Mouse (Mus musculus): ENCODE data around the gene Gpr65. TPM values are rescaled to one million over a fixed set of nuclear protein-coding genes. Genes with fewer than 3 reads are reported as not detected.
"Not testable (repeated sequence)": the region's sequence is repeated elsewhere in the genome, so short reads cannot be mapped to it uniquely, and the experiment has no call there.

The Gpr65 gene
- total RNA-seq (2018; cell fraction: chromatin; rRNA removed), result 100 to 1,000 TPM in 12 of 26 experiments, 10 to 100 TPM in 11, 1 to 10 TPM in 3; 4.4 to 225 (median 96.2) TPM
- 100 to 1,000 TPM in 25 of 26 experiments, 10 to 100 TPM in 1; 98.6 to 277 (median 172) TPM for total RNA-seq (2018; cell fraction: cytosol; rRNA removed)
- 100 to 1,000 TPM in 23 of 26 experiments, 10 to 100 TPM in 3; 18.3 to 575 (median 202) TPM for total RNA-seq (2018; cell fraction: nucleus; rRNA removed)
- polyA plus RNA-seq (2018), result 99.7 to 173 TPM (median 110 TPM) in 3 replicates

DNA sequence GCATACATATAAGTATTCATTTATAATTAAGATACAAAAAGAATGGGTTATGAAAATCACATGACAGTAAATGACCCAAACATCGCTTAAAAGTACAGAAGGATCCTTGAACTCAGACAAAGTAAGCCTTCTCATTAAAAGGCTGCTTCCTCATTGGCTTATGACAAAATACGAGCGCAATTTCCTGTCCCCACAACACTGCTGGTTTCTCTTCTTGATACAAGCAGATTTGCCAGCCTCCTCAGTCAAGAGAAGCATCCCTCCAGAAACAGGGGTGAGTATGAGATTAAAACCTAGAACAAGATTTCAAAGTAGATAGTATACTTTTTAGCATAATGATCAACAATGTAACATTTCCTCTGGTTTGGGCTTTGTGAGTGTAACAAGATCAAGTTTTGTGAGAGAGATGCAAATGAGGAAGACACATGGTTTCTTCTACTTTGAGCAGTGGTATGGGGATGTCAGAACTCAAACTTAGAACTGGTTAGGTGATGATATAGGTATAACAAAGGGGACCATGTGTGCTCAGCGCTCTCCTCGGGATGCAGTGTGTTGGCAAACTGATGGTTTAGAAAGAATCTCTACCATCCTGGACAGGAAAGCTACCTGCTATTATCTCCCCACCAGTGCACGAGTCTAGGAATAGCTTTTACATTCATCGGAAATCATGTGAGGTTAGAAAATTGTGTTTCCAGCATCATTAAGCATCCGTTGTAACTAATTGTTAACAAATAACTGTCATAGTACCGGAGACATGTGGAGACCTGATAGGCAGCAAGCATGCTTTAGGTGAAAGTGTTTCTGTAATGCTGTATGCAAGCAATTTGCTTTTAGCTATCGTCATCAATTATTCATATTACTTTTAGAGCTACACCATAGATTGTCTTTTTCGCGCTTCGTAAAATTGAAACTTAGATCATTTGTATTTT lies at the start of gene Gpr65:
TSS of gene Gpr65 (plus strand) at position 195 of the 929 bp plus-strand sequence.
- 21% methylated on average over 13 of the region's 13 CpGs for WGBS (ENCODE audit: missing documents)
- H3K4me3 ChIP-seq (ENCODE audit: inconsistent target), result peak within 1 kb of the TSS; percentile 53
- peak within 1 kb of the TSS; percentile 70 for H3K27ac ChIP-seq
- H3K36me3 ChIP-seq (ENCODE audit: inconsistent target), result no peaks in the 10 kb centered on the region
- H3K79me2 ChIP-seq (ENCODE audit: inconsistent target), result peaks cover 52% of the 10 kb centered on the region

DNA sequence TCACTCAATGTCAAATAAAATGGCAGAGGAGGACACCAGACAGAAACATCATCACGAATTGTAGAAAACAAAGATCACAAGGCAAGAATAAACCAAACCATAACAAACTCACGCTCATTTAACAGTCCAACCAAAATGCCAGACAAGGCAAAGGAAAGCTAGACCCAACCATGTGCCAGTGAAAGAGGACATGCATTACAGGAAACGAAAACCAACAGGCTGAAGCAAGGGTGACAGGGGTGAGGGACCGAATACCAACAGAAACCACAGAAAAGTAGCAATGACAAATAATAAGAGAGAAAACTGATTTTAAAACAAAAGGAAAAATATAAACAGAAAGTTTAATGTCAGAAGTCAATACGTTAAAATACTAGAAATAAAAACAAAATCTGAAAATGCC lies 45.1 kb upstream of the Gpr65 start:
- H3K4me3 ChIP-seq (ENCODE audit: inconsistent target), result no peak overlapping the region
- no peak overlapping the region for H3K27ac ChIP-seq
- no peaks in the 10 kb centered on the region for H3K79me2 ChIP-seq (ENCODE audit: inconsistent target)
- 40% methylated on average over 4 of the region's 5 CpGs for WGBS (ENCODE audit: missing documents)
- H3K36me3 ChIP-seq (ENCODE audit: inconsistent target), result peaks cover 34% of the 10 kb centered on the region

GRCm38 (mm10) chr12:98227037-98227436 lies 41.4 kb upstream of the Gpr65 start:
- no peak overlapping the region for H3K27ac ChIP-seq
- no peaks in the 10 kb centered on the region for H3K79me2 ChIP-seq (ENCODE audit: inconsistent target)
- WGBS (ENCODE audit: missing documents), result 40% methylated on average over 2 of the region's 2 CpGs
- peaks cover 41% of the 10 kb centered on the region for H3K36me3 ChIP-seq (ENCODE audit: inconsistent target)
- no peak overlapping the region for H3K4me3 ChIP-seq (ENCODE audit: inconsistent target)

DNA sequence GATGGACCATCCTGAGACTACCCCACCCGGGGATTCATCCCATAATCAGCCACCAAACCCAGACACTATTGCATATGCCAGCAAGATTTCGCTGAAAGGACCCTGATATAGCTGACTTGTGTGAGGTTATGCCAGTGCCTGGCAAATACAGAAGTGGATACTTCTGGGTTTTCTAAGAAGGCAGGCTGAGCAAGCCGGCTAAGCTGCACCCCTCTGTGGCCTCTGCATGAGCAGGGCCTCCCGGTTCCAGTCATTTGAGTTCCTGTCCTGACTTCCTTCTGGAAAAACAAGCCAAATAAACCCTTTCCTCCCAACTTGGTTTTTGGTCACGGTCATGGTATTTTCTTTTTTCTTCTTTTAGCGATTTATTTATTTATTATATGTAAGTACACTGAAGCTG lies 30.0 kb upstream of the Gpr65 start:
- H3K27ac ChIP-seq, result peak overlapping the region; percentile 28
- peaks cover 46% of the 10 kb centered on the region for H3K36me3 ChIP-seq (ENCODE audit: inconsistent target)
- 38% methylated on average over 6 of the region's 6 CpGs for WGBS (ENCODE audit: missing documents)
- not testable (repeated sequence) for H3K4me3 ChIP-seq (ENCODE audit: inconsistent target)
- H3K79me2 ChIP-seq (ENCODE audit: inconsistent target), result peaks cover 64% of the 10 kb centered on the region; the same call in 1 of the 2 replicates

DNA sequence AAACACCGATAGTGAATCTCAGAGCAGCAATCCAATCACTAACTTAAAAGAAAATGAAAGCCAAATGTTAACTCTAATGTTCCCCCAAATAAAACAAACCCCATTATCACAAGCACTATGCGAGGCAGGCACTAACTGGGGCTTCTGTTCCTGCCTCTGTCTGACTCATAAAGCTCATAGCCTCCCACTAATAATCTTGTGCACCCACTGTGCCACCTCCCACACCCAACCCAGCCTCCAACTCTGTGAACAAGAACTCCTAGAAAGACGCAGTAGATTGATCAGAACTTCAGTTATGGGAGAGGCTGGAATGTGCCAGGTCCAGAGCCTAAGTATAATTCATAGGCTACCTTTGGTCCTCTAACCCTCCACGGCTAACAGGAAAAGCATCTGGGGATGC lies 24.3 kb upstream of the Gpr65 start:
- peaks cover 47% of the 10 kb centered on the region for H3K36me3 ChIP-seq (ENCODE audit: inconsistent target)
- H3K27ac ChIP-seq, result no peak overlapping the region
- peaks cover 68% of the 10 kb centered on the region; the same call in 1 of the 2 replicates for H3K79me2 ChIP-seq (ENCODE audit: inconsistent target)
- 86% methylated on average over 4 of the region's 4 CpGs for WGBS (ENCODE audit: missing documents)
- no peak overlapping the region for H3K4me3 ChIP-seq (ENCODE audit: inconsistent target)

DNA sequence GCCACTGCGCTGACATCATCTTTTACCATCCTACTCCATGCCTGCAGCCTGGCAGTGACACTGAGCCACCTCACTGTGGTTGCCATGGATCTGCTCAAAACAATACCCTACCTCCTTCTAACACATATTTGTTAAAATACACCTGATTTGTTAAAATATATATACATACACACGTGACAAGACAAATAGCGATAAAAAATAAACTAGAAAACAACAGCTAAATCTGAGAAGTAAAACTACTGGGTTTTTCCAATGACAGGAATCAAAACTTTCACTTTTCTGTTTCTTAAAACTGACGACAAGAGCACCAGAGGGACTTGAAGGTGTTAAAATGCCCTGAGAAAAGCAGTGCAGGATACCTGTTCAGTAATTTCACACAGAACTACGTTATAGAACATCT lies 23.6 kb upstream of the Gpr65 start:
- H3K4me3 ChIP-seq (ENCODE audit: inconsistent target), result no peak overlapping the region
- WGBS (ENCODE audit: missing documents), result 96% methylated on average over 5 of the region's 5 CpGs
- peaks cover 47% of the 10 kb centered on the region for H3K36me3 ChIP-seq (ENCODE audit: inconsistent target)
- no peak overlapping the region for H3K27ac ChIP-seq
- peaks cover 65% of the 10 kb centered on the region; the same call in 1 of the 2 replicates for H3K79me2 ChIP-seq (ENCODE audit: inconsistent target)

DNA sequence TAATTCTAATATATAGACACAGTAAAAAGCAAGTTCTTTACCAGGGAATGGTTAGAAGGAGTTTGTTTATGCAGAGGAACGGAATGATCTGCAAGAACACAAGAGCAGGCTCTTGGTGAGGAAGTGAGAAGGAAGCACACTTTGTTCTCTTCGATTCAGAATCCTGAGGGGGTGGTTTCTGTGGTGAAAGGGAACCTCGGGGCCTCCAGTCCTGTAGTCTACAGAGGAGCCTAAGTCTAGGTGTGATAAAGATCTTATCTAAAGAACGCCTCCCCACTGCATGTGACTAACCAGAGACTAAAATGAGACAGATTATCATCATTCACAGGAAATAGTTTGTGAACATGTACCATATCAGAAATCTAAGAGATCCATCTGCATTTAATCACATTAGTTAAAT lies 21.6 kb upstream of the Gpr65 start:
- H3K4me3 ChIP-seq (ENCODE audit: inconsistent target), result no peak overlapping the region
- H3K27ac ChIP-seq, result no peak overlapping the region
- H3K79me2 ChIP-seq (ENCODE audit: inconsistent target), result peaks cover 52% of the 10 kb centered on the region; the same call in 1 of the 2 replicates
- H3K36me3 ChIP-seq (ENCODE audit: inconsistent target), result peaks cover 41% of the 10 kb centered on the region
- whole genome bisulfite sequencing (ENCODE audit: missing documents), result 11% methylated on average over 4 of the region's 4 CpGs

DNA sequence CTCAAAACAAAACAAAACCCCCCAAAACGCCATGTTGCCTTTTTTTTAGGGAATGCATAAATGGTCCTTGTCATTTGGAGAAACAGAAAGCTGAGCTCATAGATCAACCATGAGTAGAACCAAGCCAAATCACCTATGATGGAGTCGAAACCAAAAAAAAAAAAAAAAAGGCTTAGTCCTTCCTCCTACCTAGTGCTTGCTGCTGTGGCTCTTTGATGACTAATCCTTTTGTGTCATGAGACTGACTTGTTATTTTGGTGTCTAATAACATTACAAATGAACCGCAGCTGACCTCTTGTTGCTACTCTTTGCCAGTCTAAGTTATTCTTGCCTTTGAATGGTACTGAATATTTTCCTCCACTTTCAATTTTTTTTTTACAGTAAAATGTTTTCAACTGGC lies 18.8 kb upstream of the Gpr65 start:
- peak overlapping the region; percentile 66 for H3K27ac ChIP-seq
- peaks cover 53% of the 10 kb centered on the region; the same call in 1 of the 2 replicates for H3K79me2 ChIP-seq (ENCODE audit: inconsistent target)
- peaks cover 32% of the 10 kb centered on the region for H3K36me3 ChIP-seq (ENCODE audit: inconsistent target)
- H3K4me3 ChIP-seq (ENCODE audit: inconsistent target), result no peak overlapping the region
- WGBS (ENCODE audit: missing documents), result 53% methylated on average over 2 of the region's 3 CpGs

DNA sequence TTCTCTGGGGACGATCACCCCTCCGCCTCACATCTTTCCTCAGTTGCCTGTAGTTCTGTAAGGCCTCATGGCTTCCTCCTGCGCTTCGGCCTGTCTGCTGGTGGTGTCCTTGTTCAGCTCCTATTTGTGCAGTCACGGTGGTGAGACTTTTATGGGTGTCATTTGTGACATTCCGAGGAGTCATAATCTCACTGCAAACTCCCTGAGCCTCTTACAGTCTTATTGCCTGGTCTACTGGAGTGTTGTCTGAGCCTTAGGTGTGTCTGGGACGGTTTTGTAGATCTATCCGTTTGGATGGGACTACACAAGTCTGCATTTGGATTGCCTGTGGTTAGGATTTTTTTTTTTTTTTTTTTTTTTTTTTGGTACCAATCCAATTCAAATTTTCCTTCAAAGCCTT lies 18.1 kb upstream of the Gpr65 start:
- WGBS (ENCODE audit: missing documents), result 98% methylated on average over 8 of the region's 8 CpGs
- H3K27ac ChIP-seq, result peak overlapping the region; percentile 66

DNA sequence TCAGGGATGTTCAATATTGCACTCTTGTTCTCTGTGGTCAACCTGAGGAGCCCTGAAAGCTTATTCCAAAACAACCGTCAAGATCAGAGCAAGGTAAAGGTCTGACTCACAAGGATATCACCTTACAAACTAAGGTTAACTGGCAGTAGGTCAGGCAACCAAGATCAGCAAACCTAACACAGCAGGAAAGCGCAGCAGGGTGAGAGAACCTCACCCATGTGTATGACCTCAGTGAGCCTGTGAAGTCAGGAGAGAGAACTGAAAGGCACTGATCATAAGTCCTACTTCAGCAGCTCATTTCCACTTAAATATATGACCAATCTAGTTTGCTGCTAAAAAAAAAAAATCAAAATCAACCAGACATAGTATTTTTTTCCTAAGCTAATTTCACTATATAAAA lies 16.0 kb upstream of the Gpr65 start:
- H3K27ac ChIP-seq, result no peak overlapping the region
- 100% methylated on average over 2 of the region's 2 CpGs for WGBS (ENCODE audit: missing documents)

More for the DNA sequence above, 18.1 kb upstream of the Gpr65 start:
- Histone ChIP-seq H3K36me3 (ENCODE audit: inconsistent target) (peaks cover 26% of the 10 kb centered on the region), H3K79me2 (ENCODE audit: inconsistent target) (peaks cover 53% of the 10 kb centered on the region; the same call in 1 of the 2 replicates), H3K4me3 (ENCODE audit: inconsistent target) (no peak overlapping the region)

DNA sequence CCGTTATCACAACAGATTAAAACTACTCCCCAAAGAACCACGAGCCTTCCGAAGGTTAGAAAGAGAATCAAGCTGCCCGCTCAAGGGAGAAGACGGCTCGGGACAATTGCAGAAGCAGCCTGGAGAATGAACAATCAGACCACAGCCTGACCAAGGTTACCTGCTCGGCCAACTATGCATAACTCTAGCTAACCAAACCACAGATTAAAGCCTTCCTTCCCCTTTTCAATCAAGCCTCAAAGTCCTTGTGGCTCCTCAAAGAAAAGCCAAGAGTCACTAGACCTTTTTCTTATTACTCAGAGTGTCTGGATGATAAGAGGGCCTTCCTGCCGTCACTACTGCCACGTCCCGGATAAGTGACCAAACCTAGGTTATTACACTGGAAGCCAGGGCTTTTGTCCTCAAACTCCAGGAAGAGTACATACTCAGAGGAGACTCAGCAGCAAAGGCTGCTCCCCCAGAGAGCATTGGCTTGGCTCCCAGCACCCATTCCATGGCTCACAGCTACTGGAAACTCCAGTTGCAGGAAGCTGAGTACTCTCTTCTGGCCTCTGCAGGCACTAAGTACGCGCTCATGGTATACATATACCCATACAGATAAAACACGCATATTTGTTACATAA lies 13.0 kb upstream of the Gpr65 start:
- Histone ChIP-seq H3K4me3 (ENCODE audit: inconsistent target) (no peak overlapping the region), H3K79me2 (ENCODE audit: inconsistent target) (peaks cover 75% of the 10 kb centered on the region), H3K27ac (no peak overlapping the region), H3K36me3 (ENCODE audit: inconsistent target) (peaks cover 23% of the 10 kb centered on the region; the same call in 1 of the 2 replicates)
- WGBS (ENCODE audit: missing documents), result 31% methylated on average over 13 of the region's 13 CpGs

More for the DNA sequence above, 16.0 kb upstream of the Gpr65 start:
- Histone ChIP-seq H3K4me3 (ENCODE audit: inconsistent target) (no peak overlapping the region), H3K79me2 (ENCODE audit: inconsistent target) (peaks cover 62% of the 10 kb centered on the region; the same call in 1 of the 2 replicates), H3K36me3 (ENCODE audit: inconsistent target) (peaks cover 23% of the 10 kb centered on the region; the same call in 1 of the 2 replicates)

DNA sequence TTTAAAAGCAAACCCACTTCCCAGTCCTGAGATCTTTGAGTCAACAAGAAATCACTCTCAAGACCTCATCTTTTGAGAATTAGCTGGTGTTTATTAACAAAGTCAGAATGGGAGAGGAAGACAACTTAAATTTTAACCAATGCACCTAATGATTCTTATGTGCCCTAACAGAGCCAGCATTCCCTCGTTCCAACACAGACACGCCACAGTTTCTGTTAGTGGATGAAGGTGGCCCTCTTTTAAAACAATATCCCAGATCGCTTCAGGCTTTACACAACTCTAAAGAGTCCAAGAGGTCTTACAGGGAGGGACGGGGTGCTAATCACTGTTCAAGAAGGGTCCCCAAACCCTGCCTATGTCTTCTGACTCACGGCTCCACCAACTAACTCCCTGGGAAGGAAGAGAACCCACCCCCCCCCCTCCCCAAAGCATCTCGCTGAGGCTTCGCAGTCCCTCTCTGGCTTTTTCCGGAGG lies 10.0 kb upstream of the Gpr65 start:
- peaks cover 13% of the 10 kb centered on the region; the same call in 1 of the 2 replicates for H3K36me3 ChIP-seq (ENCODE audit: inconsistent target)
- H3K4me3 ChIP-seq (ENCODE audit: inconsistent target), result peak overlapping the region; percentile 69
- peak overlapping the region; percentile 71 for H3K27ac ChIP-seq
- WGBS (ENCODE audit: missing documents), result 6% methylated on average over 5 of the region's 8 CpGs
- H3K79me2 ChIP-seq (ENCODE audit: inconsistent target), result peaks cover 53% of the 10 kb centered on the region

GRCm38 (mm10) chr12:98258845-98259517 lies 9.5 kb upstream of the Gpr65 start, which contains the start of gene Galc:
Galc (minus strand) TSS chr12:98259459.
- under 1% methylated on average over 55 of the region's 76 CpGs for WGBS (ENCODE audit: missing documents)
- Histone ChIP-seq H3K4me3 (ENCODE audit: inconsistent target) (peak within 1 kb of the TSS; percentile 69), H3K79me2 (ENCODE audit: inconsistent target) (peaks cover 47% of the 10 kb centered on the region), H3K27ac (peak within 1 kb of the TSS; percentile 71), H3K36me3 (ENCODE audit: inconsistent target) (peaks cover 7% of the 10 kb centered on the region; the same call in 1 of the 2 replicates)

DNA sequence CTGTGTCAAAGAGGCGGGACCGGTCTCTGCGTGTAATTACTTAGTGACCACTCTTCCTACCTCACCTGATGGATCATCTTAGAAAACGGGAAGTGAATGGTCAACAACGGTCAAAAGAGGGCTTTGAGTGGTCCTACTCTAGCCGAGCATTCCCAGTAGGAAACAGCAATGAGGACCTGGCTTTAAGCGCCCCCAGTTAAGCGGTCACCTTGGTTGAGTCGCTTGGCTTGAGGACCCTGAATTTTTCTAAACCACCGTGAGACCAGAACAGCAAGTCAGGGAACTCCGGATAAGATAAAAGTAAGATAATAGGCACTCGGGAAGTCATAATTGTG lies 8.9 kb upstream of the Gpr65 start:
- 0% methylated on average over 12 of the region's 12 CpGs for WGBS (ENCODE audit: missing documents)
- H3K4me3 ChIP-seq (ENCODE audit: inconsistent target), result peak overlapping the region; percentile 69
- H3K36me3 ChIP-seq (ENCODE audit: inconsistent target), result 0 out of 2 replicates have a peak, but pooled peaks cover 7% of the 10 kb centered on the region
- H3K79me2 ChIP-seq (ENCODE audit: inconsistent target), result peaks cover 42% of the 10 kb centered on the region
- peak overlapping the region; percentile 71 for H3K27ac ChIP-seq

Data from macrophage (primary cell).